Mouse (Mus musculus): ENCODE data around the gene Ddr2. TPM values are rescaled to one million over a fixed set of nuclear protein-coding genes. Genes with fewer than 3 reads are reported as not detected.

Ddr2 gene
- polyA plus RNA-seq, 1 experiment, result 13.7 TPM

- Histone ChIP-seq H3K79me3 (ENCODE audit: low read depth) (no peaks in the 10 kb centered on the region), H3K79me2 (ENCODE audit: control insufficient read depth, insufficient read depth) (no peaks in the 10 kb centered on the region), H3K36me3 (ENCODE audit: control insufficient read depth, insufficient read depth) (no peaks in the 10 kb centered on the region), H3K27me3 (ENCODE audit: control insufficient read depth, insufficient read depth, insufficient read length) (no peaks in the 10 kb centered on the region), H3K4me3 (ENCODE audit: insufficient read depth, poor library complexity, severe bottlenecking) (no peak overlapping the region), H3ac (ENCODE audit: control insufficient read depth, insufficient read length, low read depth) (no peak overlapping the region)
- no peak for TF ChIP-seq MAX (IDR thresholded peaks at IDR 0.05)
- TF ChIP-seq MYOG (IDR thresholded peaks at IDR 0.05; ENCODE audit: control insufficient read depth, extremely low read depth, insufficient read length), result no peak
- no peak for TF ChIP-seq CTCF (IDR thresholded peaks at IDR 0.05; ENCODE audit: control insufficient read depth, insufficient read depth, insufficient read length)
- no peak for TF ChIP-seq CEBPB (IDR thresholded peaks at IDR 0.05; ENCODE audit: low read depth)
- TF ChIP-seq USF1 (IDR thresholded peaks at IDR 0.05; ENCODE audit: low read depth), result no peak
- TF ChIP-seq FOSL1 (IDR thresholded peaks at IDR 0.05; ENCODE audit: insufficient read depth, low read length, poor library complexity, severe bottlenecking), result no peak
- TF ChIP-seq MYOD1 (IDR thresholded peaks at IDR 0.05; ENCODE audit: control insufficient read depth, insufficient read length, low read depth), result no peak
Measured at GRCm38 (mm10) chr1:169924567-169924966, 186.0 kb downstream of the Ddr2 start.

Other genes starting within 250 kb of the Ddr2 start
- gene Ccdc190, start 182.1 kb downstream of the Ddr2 start, polyA plus RNA-seq (2012; fragmentation: generic; extraction: Trizol), result not detected
- gene Hsd17b7, start 141.5 kb downstream of the Ddr2 start, polyA plus RNA-seq (2012; fragmentation: generic; extraction: Trizol), result 9.6 TPM
- 17.5 TPM for gene Uap1, start 64.2 kb upstream of the Ddr2 start, polyA plus RNA-seq (2012; fragmentation: generic; extraction: Trizol)
- 8.7 TPM for gene Uhmk1, start 104.6 kb upstream of the Ddr2 start, polyA plus RNA-seq (2012; fragmentation: generic; extraction: Trizol)
- gene Sh2d1b2, start 122.0 kb upstream of the Ddr2 start, polyA plus RNA-seq (2012; fragmentation: generic; extraction: Trizol), result 0.12 TPM
- gene Sh2d1b1, start 166.6 kb upstream of the Ddr2 start, polyA plus RNA-seq (2012; fragmentation: generic; extraction: Trizol), result 2.3 TPM
- gene Gm7694, start 195.6 kb upstream of the Ddr2 start, polyA plus RNA-seq (2012; fragmentation: generic; extraction: Trizol), result 0.01 TPM
- not detected for gene Spata46, start 198.0 kb upstream of the Ddr2 start, polyA plus RNA-seq (2012; fragmentation: generic; extraction: Trizol)